Mouse (Mus musculus): ENCODE results near the gene Pcdh9. TPM values are rescaled to one million over a fixed set of nuclear protein-coding genes. Genes with fewer than 3 reads are reported as not detected.
A peak's percentile ranks its signal among the peaks of the same experiment; 100 is the strongest.

Pcdh9 gene
- polyA plus RNA-seq, 1 experiment: 34.5 TPM

GRCm38 (mm10) chr14:93234333-93234732, 656.1 kb downstream of the Pcdh9 start:
- DNase-seq (ENCODE audit: extremely low spot score in 1 of 2, low spot score in 1 of 2): no peak

- DNase-seq (ENCODE audit: extremely low spot score in 1 of 2, low spot score in 1 of 2): no peak
These were observed 656.9 kb downstream of the Pcdh9 start for GRCm38 (mm10) chr14:93233599-93233998.

GRCm38 (mm10) chr14:93214846-93215245, 675.6 kb downstream of the Pcdh9 start:
- DNase-seq (ENCODE audit: extremely low spot score in 1 of 2, low spot score in 1 of 2): peak; percentile 57 to 91

- no peak for DNase-seq (ENCODE audit: extremely low spot score in 1 of 2, low spot score in 1 of 2)
These were observed 690.7 kb downstream of the Pcdh9 start for GRCm38 (mm10) chr14:93199791-93200190.

GRCm38 (mm10) chr14:93182606-93183491, 707.6 kb downstream of the Pcdh9 start:
- DNase-seq (ENCODE audit: extremely low spot score in 1 of 2, low spot score in 1 of 2): no peak

GRCm38 (mm10) chr14:93169201-93169600, 721.3 kb downstream of the Pcdh9 start:
- DNase-seq (ENCODE audit: extremely low spot score in 1 of 2, low spot score in 1 of 2): no peak

- no peak for DNase-seq (ENCODE audit: extremely low spot score in 1 of 2, low spot score in 1 of 2)
These were observed 722.1 kb downstream of the Pcdh9 start for GRCm38 (mm10) chr14:93168367-93168766.

GRCm38 (mm10) chr14:93143414-93143813, 747.1 kb downstream of the Pcdh9 start:
- DNase-seq (ENCODE audit: extremely low spot score in 1 of 2, low spot score in 1 of 2): no peak

GRCm38 (mm10) chr14:93142076-93142475, 748.4 kb downstream of the Pcdh9 start:
- no peak for DNase-seq (ENCODE audit: extremely low spot score in 1 of 2, low spot score in 1 of 2)

- no peak for DNase-seq (ENCODE audit: extremely low spot score in 1 of 2, low spot score in 1 of 2)
These were observed 763.5 kb downstream of the Pcdh9 start for GRCm38 (mm10) chr14:93126993-93127392.

- no peak for DNase-seq (ENCODE audit: extremely low spot score in 1 of 2, low spot score in 1 of 2)
These were observed 787.7 kb downstream of the Pcdh9 start for GRCm38 (mm10) chr14:93102755-93103154.

- DNase-seq (ENCODE audit: extremely low spot score in 1 of 2, low spot score in 1 of 2): no peak
These were observed 795.4 kb downstream of the Pcdh9 start for GRCm38 (mm10) chr14:93095081-93095480.

GRCm38 (mm10) chr14:93092806-93093205, 797.7 kb downstream of the Pcdh9 start:
- DNase-seq (ENCODE audit: extremely low spot score in 1 of 2, low spot score in 1 of 2): no peak

- DNase-seq (ENCODE audit: extremely low spot score in 1 of 2, low spot score in 1 of 2): peak in 1 of 2 experiments; percentile 45
These were observed 804.8 kb downstream of the Pcdh9 start for GRCm38 (mm10) chr14:93085646-93086045.

- DNase-seq (ENCODE audit: extremely low spot score in 1 of 2, low spot score in 1 of 2): no peak
These were observed 807.3 kb downstream of the Pcdh9 start for GRCm38 (mm10) chr14:93083140-93083539.

- DNase-seq (ENCODE audit: extremely low spot score in 1 of 2, low spot score in 1 of 2): no peak
These were observed 809.6 kb downstream of the Pcdh9 start for GRCm38 (mm10) chr14:93080910-93081309.

GRCm38 (mm10) chr14:93075761-93076160, 814.7 kb downstream of the Pcdh9 start:
- DNase-seq (ENCODE audit: extremely low spot score in 1 of 2, low spot score in 1 of 2): no peak

- no peak for DNase-seq (ENCODE audit: extremely low spot score in 1 of 2, low spot score in 1 of 2)
These were observed 818.1 kb downstream of the Pcdh9 start for GRCm38 (mm10) chr14:93072346-93072745.

- DNase-seq (ENCODE audit: extremely low spot score in 1 of 2, low spot score in 1 of 2): no peak
These were observed 820.3 kb downstream of the Pcdh9 start for GRCm38 (mm10) chr14:93070140-93070539.

GRCm38 (mm10) chr14:93067411-93068336, 822.8 kb downstream of the Pcdh9 start:
- no peak for DNase-seq (ENCODE audit: extremely low spot score in 1 of 2, low spot score in 1 of 2)

GRCm38 (mm10) chr14:93066732-93067410, 823.6 kb downstream of the Pcdh9 start:
- DNase-seq (ENCODE audit: extremely low spot score in 1 of 2, low spot score in 1 of 2): no peak

Data from frontal cortex, adult 2 months (tissue).